Mouse (Mus musculus) stomach, postnatal 0 days (tissue): Measurements from ENCODE around the gene Armh4.

Source experiments
- CTCF ChIP-seq: IDR thresholded peaks from 2 replicates; pipeline ENCODE4 v1.5.1; 2016; ENCODE audit warnings: antibody characterized with exemption, low read depth, mild to moderate bottlenecking, moderate library complexity
- EP300 ChIP-seq: optimal IDR thresholded peaks from 2 replicates; pipeline ENCODE3; 2016; ENCODE audit warnings: antibody characterized with exemption

GRCm38 (mm10) chr14:49733950-49734349 lies 49.2 kb downstream of the Armh4 start:
- TF ChIP-seq CTCF = peak; percentile 73
- TF ChIP-seq EP300 = no peak
